Mouse (Mus musculus): ENCODE measurements around the gene Parva. TPM values are rescaled to one million over a fixed set of nuclear protein-coding genes. Genes with fewer than 3 reads are reported as not detected.

Gene Parva
- polyA plus RNA-seq, 1 experiment from 2014 or later: 18.4 TPM

DNA sequence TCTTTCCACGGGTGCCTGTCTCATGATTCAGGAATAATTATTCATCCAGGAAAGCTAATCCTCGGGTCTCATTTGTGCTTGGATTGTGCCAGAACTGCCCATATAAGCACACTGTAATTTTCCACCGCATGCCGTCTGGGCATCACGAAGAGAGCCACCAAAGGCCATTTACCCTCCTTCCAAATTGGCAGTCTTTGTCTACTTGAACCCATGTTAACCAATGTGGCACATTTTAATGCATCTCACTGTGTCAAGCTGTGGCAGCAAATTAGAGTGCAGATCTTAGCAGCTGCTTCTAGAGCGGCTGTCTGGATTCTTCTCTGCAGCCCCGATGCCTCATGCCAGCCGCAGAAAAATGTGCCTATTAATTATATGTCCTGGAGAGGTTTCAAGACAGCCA lies 176.9 kb downstream of the Parva start:
- Histone ChIP-seq H3K4me1 (ENCODE audit: control insufficient read depth, insufficient read depth, low read length) (peaks cover 5% of the 10 kb centered on the region; the same call in 1 of the 2 replicates), H3K27ac (ENCODE audit: low read depth, low read length) (no peak overlapping the region), H3K9ac (replicated peaks; ENCODE audit: low read depth, low read length) (no peak overlapping the region), H3K27me3 (ENCODE audit: control insufficient read depth, insufficient read depth, low read length) (no peaks in the 10 kb centered on the region), H3K4me3 (ENCODE audit: low read depth, low read length) (no peak overlapping the region), H3K36me3 (ENCODE audit: control insufficient read depth, insufficient read depth, low read length) (no peaks in the 10 kb centered on the region), H3K9me3 (ENCODE audit: control insufficient read depth, low read length) (no peaks in the 10 kb centered on the region), H3K4me2 (ENCODE audit: low read depth, low read length) (no peak overlapping the region)
- 35% methylated on average over 8 of the region's 8 CpGs for WGBS
- ATAC-seq (ENCODE audit: low read depth): no peak

GRCm38 (mm10) chr7:112614046-112614790 lies 186.9 kb downstream of the Parva start:
- Histone ChIP-seq H3K27me3 (ENCODE audit: control insufficient read depth, insufficient read depth, low read length) (no peaks in the 10 kb centered on the region), H3K36me3 (ENCODE audit: control insufficient read depth, insufficient read depth, low read length) (no peaks in the 10 kb centered on the region), H3K27ac (ENCODE audit: low read depth, low read length) (no peak overlapping the region), H3K4me2 (ENCODE audit: low read depth, low read length) (no peak overlapping the region), H3K4me1 (ENCODE audit: control insufficient read depth, insufficient read depth, low read length) (no peaks in the 10 kb centered on the region), H3K4me3 (ENCODE audit: low read depth, low read length) (no peak overlapping the region), H3K9me3 (ENCODE audit: control insufficient read depth, low read length) (no peaks in the 10 kb centered on the region), H3K9ac (replicated peaks; ENCODE audit: low read depth, low read length) (no peak overlapping the region)
- ATAC-seq (ENCODE audit: low read depth): no peak
- 90% methylated on average over 3 of the region's 3 CpGs for WGBS

DNA sequence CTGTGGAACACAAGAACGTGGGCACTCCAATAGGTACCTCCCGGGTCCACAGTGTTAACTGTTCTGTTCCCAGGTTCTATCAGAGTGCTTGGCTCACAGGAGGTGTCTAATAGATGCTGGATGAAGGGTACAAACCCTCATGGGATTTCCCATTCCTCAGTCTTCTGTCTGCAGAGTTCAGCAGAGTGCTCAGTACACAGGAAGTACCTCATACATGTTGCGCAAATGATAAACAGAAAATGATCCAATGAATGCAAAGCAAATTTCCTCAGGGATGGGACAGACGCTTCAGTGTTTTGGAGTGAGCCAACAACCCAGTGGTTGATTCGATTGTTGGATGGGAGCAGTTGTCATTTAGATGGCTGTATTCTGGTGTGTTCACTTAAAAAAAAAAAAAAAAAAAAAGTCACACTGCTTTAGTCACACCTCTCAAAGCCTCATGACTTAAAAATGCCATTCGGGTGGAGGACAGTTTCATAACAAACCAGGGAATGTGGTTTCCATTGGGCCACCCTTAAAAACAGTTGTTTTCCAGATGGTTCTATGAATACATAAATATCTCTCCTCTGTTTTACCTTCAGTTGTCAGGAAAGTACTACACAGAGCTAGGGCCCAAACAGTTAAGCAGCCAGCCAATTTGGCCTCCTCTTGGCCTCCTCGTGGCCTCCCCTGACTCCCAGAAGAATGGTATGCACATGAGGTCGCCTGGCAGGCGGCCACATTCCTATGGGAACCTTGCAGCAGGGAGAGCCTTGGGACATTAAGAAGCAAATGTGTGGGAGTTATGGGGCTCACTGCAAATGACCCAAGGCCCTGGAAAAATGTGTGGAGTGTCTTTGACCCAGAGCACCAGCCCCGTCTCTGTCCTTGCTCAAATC lies 187.7 kb downstream of the Parva start:
- Histone ChIP-seq H3K4me3 (ENCODE audit: low read depth, low read length) (no peak overlapping the region), H3K4me2 (ENCODE audit: low read depth, low read length) (no peak overlapping the region), H3K36me3 (ENCODE audit: control insufficient read depth, insufficient read depth, low read length) (no peaks in the 10 kb centered on the region), H3K4me1 (ENCODE audit: control insufficient read depth, insufficient read depth, low read length) (no peaks in the 10 kb centered on the region), H3K9ac (replicated peaks; ENCODE audit: low read depth, low read length) (no peak overlapping the region), H3K27me3 (ENCODE audit: control insufficient read depth, insufficient read depth, low read length) (no peaks in the 10 kb centered on the region), H3K9me3 (ENCODE audit: control insufficient read depth, low read length) (no peaks in the 10 kb centered on the region), H3K27ac (ENCODE audit: low read depth, low read length) (no peak overlapping the region)
- no peak for ATAC-seq (ENCODE audit: low read depth)
- WGBS: 61% methylated on average over 10 of the region's 10 CpGs

DNA sequence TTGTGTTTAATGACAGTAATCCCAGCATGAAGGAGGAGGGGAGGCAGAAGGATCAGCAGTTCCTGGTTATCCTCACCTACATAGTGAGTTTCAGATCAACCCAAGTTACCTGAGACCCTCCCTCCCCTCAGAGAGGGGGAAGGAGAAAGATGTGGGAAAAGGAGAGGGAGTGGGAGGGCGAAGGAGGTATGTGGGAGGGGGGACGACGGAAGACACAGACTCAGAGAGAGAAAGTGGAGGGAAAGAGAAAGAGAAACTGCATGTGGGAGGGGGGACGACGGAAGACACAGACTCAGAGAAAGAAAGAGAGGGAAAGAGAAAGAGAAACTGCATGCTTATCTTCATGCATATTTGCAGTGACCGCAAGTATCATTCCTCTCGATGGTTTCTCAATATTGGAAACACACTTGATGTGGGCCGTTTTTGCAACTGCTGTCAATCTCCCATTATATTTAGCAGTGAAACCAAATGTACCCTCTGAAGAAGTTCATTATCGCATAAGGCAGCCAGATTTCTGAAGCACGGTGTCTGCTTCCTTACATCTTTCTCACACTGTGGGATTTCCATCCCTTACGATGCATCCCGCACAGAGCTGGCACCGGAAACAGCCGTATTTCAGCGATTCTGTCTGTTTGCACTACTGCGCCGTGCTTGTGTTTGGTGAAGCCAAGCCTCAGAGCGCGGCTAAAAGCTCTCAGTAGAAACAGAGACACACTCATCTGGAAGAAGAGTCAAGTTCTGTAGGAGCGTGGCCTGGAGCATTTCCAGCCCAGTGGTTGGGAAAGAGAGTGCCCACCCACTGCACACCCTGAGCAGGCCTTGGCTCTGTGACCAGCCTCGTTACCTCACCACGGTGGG lies 193.2 kb downstream of the Parva start:
- Histone ChIP-seq H3K4me3 (ENCODE audit: low read depth, low read length) (no peak overlapping the region), H3K36me3 (ENCODE audit: control insufficient read depth, insufficient read depth, low read length) (no peaks in the 10 kb centered on the region), H3K27me3 (ENCODE audit: control insufficient read depth, insufficient read depth, low read length) (no peaks in the 10 kb centered on the region), H3K4me2 (ENCODE audit: low read depth, low read length) (no peak overlapping the region), H3K9ac (replicated peaks; ENCODE audit: low read depth, low read length) (no peak overlapping the region), H3K27ac (ENCODE audit: low read depth, low read length) (no peak overlapping the region), H3K9me3 (ENCODE audit: control insufficient read depth, low read length) (no peaks in the 10 kb centered on the region), H3K4me1 (ENCODE audit: control insufficient read depth, insufficient read depth, low read length) (no peaks in the 10 kb centered on the region)
- no peak for ATAC-seq (ENCODE audit: low read depth)
- WGBS: 69% methylated on average over 22 of the region's 22 CpGs

GRCm38 (mm10) chr7:112627481-112627880 lies 200.2 kb downstream of the Parva start:
- H3K27me3 ChIP-seq (ENCODE audit: control insufficient read depth, insufficient read depth, low read length): no peaks in the 10 kb centered on the region
- ATAC-seq (ENCODE audit: low read depth): no peak
- H3K9ac ChIP-seq (replicated peaks; ENCODE audit: low read depth, low read length): no peak overlapping the region
- no peak overlapping the region for H3K4me2 ChIP-seq (ENCODE audit: low read depth, low read length)
- H3K4me1 ChIP-seq (ENCODE audit: control insufficient read depth, insufficient read depth, low read length): no peaks in the 10 kb centered on the region
- no peaks in the 10 kb centered on the region for H3K36me3 ChIP-seq (ENCODE audit: control insufficient read depth, insufficient read depth, low read length)
- no peak overlapping the region for H3K4me3 ChIP-seq (ENCODE audit: low read depth, low read length)
- H3K27ac ChIP-seq (ENCODE audit: low read depth, low read length): no peak overlapping the region
- WGBS: 77% methylated on average over 4 of the region's 4 CpGs
- H3K9me3 ChIP-seq (ENCODE audit: control insufficient read depth, low read length): no peaks in the 10 kb centered on the region

GRCm38 (mm10) chr7:112634505-112635213 lies 207.4 kb downstream of the Parva start:
- Histone ChIP-seq H3K9ac (replicated peaks; ENCODE audit: low read depth, low read length) (no peak overlapping the region), H3K4me1 (ENCODE audit: control insufficient read depth, insufficient read depth, low read length) (no peaks in the 10 kb centered on the region), H3K4me3 (ENCODE audit: low read depth, low read length) (no peak overlapping the region), H3K9me3 (ENCODE audit: control insufficient read depth, low read length) (no peaks in the 10 kb centered on the region), H3K4me2 (ENCODE audit: low read depth, low read length) (no peak overlapping the region), H3K27ac (ENCODE audit: low read depth, low read length) (no peak overlapping the region), H3K36me3 (ENCODE audit: control insufficient read depth, insufficient read depth, low read length) (no peaks in the 10 kb centered on the region), H3K27me3 (ENCODE audit: control insufficient read depth, insufficient read depth, low read length) (no peaks in the 10 kb centered on the region)
- 88% methylated on average over 10 of the region's 10 CpGs for WGBS
- ATAC-seq (ENCODE audit: low read depth): no peak

DNA sequence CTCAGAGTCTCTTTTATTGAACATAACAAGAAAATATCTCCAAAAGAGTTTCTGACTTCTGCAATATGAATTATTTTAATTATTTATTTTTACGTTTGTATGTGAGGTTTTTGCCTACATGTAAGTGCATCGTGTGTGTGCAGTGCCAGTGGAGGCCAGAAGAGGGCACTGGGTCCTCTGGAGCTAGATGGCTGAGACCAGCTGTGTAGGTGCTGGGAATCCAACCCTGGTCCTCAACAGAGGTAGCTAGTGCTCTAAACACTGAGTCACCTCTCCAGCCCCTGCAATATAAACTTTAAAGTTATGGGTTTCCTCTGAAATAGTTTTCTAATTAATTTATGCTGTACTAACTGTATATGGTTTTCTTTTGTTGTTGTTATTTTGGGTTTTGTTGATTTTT lies 208.6 kb downstream of the Parva start:
- Histone ChIP-seq H3K36me3 (ENCODE audit: control insufficient read depth, insufficient read depth, low read length) (no peaks in the 10 kb centered on the region), H3K9ac (replicated peaks; ENCODE audit: low read depth, low read length) (no peak overlapping the region), H3K27me3 (ENCODE audit: control insufficient read depth, insufficient read depth, low read length) (no peaks in the 10 kb centered on the region), H3K4me2 (ENCODE audit: low read depth, low read length) (no peak overlapping the region), H3K4me1 (ENCODE audit: control insufficient read depth, insufficient read depth, low read length) (no peaks in the 10 kb centered on the region), H3K27ac (ENCODE audit: low read depth, low read length) (no peak overlapping the region), H3K4me3 (ENCODE audit: low read depth, low read length) (no peak overlapping the region), H3K9me3 (ENCODE audit: control insufficient read depth, low read length) (no peaks in the 10 kb centered on the region)
- WGBS: 99% methylated on average over 2 of the region's 2 CpGs
- ATAC-seq (ENCODE audit: low read depth): no peak
